Mouse (Mus musculus): ENCODE measurements around the gene Shq1.

GRCm38 (mm10) chr6:100527972-100528371 lies 143.0 kb downstream of the Shq1 start:
- TF ChIP-seq CTCF (IDR thresholded peaks at IDR 0.05; ENCODE audit: borderline replicate concordance, insufficient read depth, low read depth, low read length) (peak; percentile 47; the same call in 1 of the 2 replicates), POLR2A (IDR thresholded peaks at IDR 0.05; ENCODE audit: borderline replicate concordance, insufficient read depth, low read length) (no peak)
